Mouse (Mus musculus) brain, embryonic 18.5 days (tissue): ENCODE results near the gene Ifi204.
"Not testable (repeated sequence)": the region's sequence is repeated elsewhere in the genome, so short reads cannot be mapped to it uniquely, and the experiment has no call there.

Experiments used
- DNase-seq: peaks from one replicate; pipeline ENCODE4 v3.0.0-alpha.2; 2012; ENCODE audit warnings: low read depth, low spot score

The Ifi204 gene

DNA sequence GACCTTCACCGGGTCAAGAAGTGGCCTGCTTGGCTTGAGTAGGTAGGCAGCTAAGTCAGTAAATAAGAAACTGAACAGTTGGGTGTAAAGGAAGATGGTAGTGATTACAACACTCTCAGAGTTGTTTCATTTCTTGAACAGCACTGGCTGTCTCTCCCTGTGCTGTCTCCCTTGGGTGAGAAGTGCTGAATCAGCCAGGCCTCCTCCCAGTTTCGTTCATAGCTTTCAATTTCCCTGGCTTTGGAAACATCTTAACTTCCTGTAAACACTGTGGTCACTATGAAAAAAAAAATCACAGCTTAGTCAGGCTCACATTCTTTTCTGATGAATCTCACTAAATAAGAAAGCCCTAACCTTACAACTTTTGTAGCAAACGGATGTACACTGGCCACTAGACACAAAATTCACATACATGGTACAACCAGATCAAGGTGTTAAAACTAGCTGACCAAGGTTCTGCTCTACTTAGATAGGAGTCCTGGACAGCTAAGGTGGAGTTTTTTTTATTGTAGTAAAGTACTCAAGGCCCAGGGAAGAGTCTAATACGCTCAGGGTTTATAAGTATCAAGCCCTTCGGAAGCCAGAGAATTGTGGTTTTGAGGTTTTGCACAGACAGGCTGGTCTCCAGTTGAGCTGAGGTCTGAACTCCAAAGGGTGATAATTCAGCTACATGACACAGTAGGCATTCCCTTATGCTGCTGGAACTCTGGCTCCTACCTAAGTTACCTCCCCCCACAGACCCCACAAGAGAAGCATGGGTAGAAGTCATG is at the start of gene Ifi204:
TSS of gene Ifi204 (minus strand) at position 96 of the 770 bp plus-strand sequence.
- DNase-seq: not testable (repeated sequence)

DNA sequence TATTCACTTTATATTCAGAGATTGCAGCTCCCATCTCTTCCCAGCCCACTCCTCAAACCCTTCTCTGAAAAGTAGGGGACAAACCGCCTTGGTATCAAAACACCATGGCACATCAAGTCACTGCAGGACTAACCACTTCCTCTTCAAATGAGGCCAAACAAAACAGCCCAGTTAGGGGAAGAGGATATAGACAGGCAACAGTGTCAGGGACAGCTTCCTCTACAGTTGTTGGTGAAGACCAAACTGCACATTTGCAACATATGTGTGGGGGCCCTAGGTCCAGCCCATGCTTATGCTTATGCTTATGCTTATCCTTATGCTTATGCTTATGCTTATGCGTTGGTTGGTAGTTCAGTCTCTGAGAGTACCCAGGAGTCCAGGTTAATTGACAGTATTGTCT is 42.6 kb upstream of the Ifi204 start:
- not testable (repeated sequence) for DNase-seq

DNA sequence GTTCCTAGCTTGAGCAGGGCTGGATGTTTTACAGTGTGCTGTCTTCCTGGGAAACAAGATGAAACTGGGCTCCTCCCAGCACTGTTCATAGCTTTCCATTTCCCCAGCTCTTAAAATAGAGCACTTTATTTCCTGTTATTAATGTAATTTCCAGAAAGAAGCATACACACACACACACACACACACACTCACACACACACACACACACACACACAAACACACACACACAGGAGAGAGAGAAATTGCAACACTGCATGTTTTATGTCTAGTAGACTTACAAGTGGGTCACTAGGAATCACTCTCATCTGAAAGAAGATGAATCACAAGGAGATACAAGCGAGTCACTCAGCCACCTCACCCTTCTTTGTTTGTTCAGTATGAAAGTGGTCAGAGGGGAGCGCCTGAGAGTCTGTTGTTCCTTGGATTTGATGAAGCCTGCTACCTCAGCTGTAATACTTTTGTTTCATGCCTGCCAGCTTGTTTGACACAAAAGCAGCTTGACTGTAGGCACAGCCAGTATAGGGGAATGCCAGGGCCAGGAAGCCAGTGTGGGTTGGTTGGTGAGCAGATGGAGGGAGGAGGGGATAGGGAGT is 36.0 kb upstream of the Ifi204 start:
- not testable (repeated sequence) for DNase-seq

DNA sequence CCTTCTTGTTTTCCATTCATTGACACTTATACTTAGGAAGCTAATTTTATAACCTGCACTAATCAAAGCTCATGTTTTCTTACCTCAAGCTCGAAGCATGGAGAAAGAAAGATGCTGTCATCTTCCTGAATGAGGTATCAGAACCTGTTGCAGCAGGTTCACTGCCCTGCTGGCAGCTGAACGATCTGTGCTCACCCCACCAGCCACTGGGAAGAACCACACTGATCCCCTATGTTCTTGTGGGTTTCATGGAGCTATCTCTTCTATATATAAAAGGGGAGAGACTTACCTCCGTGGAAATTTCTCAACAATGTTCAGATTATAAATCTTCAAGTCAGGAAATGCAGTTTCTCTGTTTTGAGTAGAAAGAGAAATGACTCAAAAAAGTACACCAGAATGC is 35.5 kb upstream of the Ifi204 start:
- DNase-seq: not testable (repeated sequence)

DNA sequence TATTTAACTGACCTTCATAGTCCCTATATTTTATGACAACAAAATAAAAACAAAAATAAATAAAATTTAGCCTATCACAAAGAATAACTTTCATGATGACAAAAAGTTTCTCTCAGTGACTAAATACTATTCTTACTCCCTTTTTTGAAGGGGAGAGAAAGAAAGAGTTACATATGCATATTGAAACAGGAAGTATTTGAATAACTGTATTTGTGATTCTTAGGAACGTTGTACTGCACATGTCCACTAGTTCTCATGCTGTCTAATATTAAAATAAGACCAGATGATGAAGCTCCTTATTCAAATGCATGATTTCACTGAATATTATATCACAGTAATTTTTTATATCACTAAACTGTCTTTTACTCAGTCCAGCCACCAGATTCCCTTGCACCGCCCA is 35.0 kb upstream of the Ifi204 start:
- not testable (repeated sequence) for DNase-seq

DNA sequence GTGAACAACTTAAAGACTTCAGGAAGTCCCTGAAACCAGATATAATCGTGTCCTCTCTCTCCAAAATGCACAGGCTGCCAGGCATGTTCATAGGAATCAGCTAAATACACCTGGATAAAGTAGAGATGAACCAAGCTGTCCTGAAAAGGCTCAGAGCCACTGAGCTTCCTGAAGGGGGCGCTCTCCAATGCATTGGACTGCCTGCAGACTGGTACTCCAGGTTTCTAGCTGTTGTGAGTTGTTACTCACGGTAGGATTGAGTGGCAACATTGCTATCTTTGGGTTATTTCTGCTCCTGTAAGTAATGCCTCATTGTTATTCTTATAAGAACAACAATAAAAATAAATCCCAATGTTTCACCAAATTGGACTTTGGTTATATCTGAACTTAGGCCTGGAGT is 6.7 kb upstream of the Ifi204 start:
- not testable (repeated sequence) for DNase-seq

DNA sequence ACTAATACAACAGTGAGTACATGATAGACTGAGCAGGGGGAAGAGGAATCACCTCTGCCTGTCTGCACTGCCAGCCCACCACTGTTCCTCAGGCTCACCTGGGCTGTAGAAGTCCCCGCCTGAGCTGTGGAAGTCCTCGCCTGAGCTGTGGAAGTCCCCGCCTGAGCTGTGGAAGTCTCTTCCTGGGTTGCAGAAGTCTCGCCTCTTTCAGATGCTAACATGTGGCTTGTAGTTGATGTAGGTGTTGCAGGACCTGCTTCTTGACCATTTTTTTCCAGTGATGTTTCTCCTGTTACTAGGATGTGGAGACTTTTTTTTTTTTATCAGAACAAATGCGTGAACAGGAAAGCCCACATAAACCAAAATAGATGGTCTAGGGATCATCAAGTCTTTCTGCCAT is 6.7 kb downstream of the Ifi204 start:
- not testable (repeated sequence) for DNase-seq

DNA sequence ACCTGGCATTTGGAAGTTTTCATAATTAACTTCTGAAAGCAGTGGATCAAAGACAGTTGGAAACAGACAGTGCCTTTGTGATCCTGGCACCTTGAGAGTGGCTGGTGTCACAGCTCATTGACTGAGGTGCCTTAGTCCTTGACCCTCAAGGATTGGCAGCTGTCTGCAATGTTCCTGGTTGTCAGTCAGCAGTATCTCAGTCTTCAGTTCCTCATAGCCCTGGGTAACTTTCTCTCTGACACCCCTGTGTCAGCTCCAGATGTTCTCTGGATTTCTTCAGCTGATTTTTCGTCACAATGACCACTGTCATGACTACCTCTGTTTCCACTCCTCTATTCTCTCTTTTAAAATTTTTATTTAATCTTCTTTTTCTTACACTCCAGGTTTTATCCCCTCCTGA is 24.5 kb downstream of the Ifi204 start:
- no peak for DNase-seq

DNA sequence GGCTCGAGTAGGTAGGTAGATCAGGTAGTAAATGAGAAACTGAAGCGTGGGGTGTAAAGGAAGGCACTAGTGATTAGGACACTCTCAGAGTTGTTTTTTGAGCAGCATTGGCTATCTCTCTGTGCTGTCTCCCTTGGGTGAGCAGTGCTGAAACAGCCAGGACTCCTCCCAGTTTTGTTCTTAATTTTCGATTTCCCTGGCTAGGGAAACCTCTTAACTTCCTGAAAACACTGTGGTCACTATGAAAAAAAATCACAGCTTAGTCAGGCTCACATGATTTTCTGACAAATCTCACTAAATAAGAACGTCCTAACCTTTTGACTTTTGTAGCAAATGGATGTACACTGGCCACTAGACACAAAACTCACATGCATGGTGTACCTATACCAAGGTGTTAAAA is 25.1 kb downstream of the Ifi204 start, which contains the start of gene Ifi207:
TSS of gene Ifi207 (minus strand) at position 92 of the 400 bp plus-strand sequence.
- no peak for DNase-seq

DNA sequence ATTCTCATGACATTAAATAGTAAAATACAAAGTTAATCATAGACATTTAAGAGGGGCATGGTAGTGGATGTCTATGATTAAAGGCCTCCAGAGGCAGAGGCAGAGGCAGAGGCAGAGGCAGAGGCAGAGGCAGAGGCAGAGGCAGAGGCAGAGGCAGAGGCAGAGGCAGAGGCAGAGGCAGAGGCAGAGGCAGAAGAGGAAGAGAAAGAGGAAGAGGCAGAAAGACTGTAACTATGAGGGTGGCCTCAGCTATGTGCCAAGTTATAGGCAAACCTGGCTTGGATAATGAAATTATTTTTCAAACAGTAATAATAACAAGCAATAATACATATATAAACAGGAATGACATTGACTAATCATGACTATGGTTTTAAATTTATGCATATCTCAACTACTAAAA is 26.2 kb downstream of the Ifi204 start:
- no peak for DNase-seq

DNA sequence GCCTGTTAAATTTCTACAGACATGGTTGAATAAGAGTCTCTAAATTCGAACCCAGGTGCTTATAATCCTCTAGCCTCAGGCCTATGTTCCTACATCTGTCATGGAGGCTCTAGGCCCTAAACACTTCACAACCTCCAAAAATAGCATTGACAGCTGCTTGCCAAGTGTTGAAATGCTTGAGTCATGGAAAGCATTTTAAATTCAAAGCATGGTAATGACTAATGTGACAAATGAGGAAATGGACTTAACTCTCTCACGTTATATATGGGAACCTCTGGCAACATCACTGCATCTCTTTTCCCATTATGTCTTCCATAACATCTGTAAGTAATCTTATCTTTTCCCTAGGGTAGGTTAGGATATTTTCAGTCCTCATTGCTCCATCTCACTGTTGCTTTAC is 29.8 kb downstream of the Ifi204 start:
- no peak for DNase-seq

DNA sequence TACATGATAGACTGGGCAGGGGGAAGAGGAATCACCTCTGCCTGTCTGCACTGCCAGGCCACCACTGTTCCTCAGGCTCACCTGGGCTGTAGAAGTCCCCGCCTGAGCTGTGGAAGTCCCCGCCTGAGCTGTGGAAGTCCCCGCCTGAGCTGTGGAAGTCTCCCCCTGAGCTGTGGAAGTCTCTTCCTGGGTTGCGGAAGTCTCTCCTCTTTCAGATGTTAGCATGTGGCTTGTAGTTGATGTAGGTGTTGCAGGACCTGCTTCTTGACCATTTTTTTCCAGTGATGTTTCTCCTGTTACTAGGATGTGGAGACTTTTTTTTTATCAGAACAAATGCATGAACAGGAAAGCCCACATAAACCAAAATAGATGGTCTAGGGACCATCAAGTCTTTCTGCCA is 31.7 kb downstream of the Ifi204 start:
- DNase-seq: not testable (repeated sequence)

DNA sequence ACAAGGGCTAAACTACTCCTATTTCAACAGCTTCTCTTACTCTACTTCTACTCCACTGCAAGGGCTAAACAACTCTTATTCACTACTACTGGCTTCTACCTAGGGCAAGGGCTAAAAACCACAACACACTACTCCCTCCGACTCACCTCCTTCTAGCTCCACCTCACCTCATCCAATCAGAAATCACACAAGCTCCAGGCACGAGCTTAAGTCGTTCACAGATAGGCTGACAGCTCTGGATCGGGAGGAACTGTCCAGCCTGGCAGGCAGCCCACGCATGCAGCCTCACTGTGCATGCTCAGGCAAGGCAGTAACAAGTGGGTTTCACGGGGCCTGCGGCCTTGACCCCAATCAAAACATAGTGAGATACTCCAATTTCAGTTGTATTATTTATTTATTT is 33.5 kb downstream of the Ifi204 start:
- DNase-seq: no peak
